Mouse (Mus musculus) heart, adult 8-10 months (tissue): ENCODE results near the gene Grip2. TPM values are rescaled to one million over a fixed set of nuclear protein-coding genes. Genes with fewer than 3 reads are reported as not detected.
A peak's percentile ranks its signal among the peaks of the same experiment; 100 is the strongest.

Experiments used
- DNase-seq: peaks from one replicate; pipeline ENCODE4 v3.0.0; 2022; ENCODE audit warnings: low spot score
- total RNA-seq, 4 experiments: library from RNA; stranded (reverse); gene quantifications; 2 replicates each; pipeline ENCODE4 v1.2.4; 2022

The Grip2 gene
- total RNA-seq, 4 experiments from 2014 or later, result 5.2 to 10.4 (median 7.1) TPM

DNA sequence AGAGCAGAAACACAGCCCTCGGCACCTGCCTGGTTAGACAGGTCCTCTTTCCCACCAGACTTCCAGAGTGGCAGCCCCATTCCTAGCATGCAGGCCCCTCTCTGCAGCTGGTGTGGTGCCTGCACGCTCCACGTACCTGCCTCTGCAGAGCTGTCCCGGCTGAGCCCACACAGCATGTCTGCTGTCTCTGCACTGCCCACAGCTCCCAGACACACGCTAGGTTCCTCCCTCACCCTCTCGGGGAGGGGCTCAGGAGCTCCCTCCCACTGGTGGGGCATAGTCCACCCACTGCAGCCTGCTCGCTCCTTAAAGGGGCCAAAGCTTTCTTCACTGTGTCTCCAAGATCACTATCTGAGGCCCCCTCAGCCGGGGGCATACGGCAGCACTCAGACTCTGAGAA is 31.0 kb downstream of the Grip2 start:
- DNase-seq, result no peak

DNA sequence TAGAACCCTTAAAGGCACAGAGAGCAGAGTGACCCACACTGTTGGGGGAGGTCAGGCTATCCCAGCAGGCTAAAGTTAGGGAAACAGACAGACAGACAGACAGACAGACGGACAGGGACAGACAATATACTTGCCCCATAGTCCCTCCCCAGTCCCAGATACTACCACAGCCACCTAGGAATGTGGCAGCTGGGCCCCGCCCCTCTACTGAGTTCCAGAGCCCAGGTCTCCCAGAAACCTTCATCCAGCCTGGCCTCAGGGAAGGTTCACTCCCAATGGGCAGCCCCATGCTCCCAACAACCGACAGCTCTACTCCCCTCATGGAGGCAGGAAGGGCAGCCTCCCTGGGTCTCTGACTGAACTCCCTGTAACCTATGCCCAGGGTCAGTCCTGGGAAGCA is 31.4 kb downstream of the Grip2 start:
- DNase-seq, result no peak

DNA sequence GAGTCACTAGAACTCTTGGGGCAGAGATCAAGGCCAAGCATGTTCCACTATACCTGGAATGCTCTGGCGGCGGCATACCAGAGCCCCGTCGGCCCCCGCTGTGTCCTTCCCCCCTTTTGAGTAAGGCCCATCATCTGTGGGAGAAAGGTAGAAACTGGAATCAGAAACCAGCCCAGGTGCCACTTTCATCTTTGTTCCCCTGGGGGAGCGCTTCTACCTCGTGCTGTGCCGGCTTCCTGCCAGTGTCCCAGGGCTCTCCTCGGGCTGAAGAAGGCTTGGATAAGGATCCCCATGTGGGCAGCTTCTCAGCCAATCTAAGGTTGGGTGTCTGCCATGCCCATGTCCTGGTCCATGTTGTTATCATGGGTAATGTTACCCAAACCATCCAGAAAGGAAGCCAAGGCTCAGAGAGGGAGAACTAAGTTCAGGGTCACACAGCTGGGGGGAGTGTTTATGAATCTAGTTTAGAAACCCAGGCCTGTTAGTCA is 38.7 kb downstream of the Grip2 start:
- DNase-seq, result peak; percentile 35

GRCm38 (mm10) chr6:91785018-91785417 is 42.0 kb downstream of the Grip2 start:
- peak; percentile 69 for DNase-seq

GRCm38 (mm10) chr6:91779206-91779605 is 47.8 kb downstream of the Grip2 start:
- no peak for DNase-seq

GRCm38 (mm10) chr6:91776543-91776942 is 50.5 kb downstream of the Grip2 start:
- DNase-seq, result peak; percentile 56

- no peak for DNase-seq
Measured at GRCm38 (mm10) chr6:91773951-91774350, 53.1 kb downstream of the Grip2 start.

DNA sequence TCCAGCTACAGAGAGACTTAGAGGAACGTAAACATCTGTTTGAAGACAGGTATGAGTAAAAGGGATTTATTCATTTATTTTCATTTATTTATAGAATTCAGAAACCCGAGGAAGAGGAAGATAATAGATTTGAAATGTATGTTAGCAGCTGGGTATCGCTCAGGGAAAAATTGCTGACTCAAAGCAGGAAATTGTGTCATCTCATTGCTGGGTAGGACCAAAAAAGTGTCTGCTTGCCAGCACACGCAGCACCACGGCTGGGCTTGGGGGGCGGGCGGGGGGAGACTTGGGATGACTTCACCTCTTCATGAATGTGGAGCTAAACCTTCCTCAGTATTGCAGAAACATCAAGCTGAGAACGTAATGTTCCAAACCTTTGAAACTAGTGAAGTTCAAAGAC is 59.5 kb downstream of the Grip2 start:
- DNase-seq, result no peak

DNA sequence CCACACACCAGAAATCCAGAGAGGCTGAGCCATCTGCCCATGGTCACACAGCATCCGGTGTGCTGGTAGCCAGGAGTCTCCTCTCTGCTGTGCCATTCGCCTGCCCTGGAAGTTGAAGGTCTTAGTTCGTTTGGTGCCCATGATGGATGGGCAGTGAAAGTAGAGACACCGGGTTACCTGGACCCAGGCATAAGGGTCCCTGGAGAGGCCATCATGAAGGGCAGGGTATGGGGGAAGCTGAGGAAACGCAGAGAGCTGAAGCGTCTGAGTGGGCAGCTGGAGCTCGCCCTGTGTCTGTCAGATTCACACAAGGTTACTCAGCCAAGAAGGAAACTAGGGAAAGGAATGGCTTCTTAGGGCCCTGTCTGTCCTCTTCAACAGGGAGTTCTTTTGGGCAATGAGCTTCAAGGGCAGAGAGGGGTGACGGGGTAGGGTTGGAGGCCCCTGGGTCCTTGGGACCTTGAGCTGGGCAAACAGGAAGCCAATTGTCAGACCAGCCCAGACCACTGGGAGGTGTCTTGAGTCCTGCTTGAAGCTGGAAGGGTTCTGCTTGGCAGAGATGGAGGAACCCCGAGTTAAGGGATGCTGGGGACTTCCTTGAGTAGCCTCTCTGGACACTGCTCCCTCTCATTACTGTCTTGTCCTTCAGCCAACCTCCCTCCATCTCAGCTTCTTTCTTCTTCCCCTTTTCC is 64.9 kb downstream of the Grip2 start:
- no peak for DNase-seq

- DNase-seq, result no peak
Measured at GRCm38 (mm10) chr6:91754845-91755244, 72.2 kb downstream of the Grip2 start.

GRCm38 (mm10) chr6:91754098-91754497 is 73.0 kb downstream of the Grip2 start:
- no peak for DNase-seq

DNA sequence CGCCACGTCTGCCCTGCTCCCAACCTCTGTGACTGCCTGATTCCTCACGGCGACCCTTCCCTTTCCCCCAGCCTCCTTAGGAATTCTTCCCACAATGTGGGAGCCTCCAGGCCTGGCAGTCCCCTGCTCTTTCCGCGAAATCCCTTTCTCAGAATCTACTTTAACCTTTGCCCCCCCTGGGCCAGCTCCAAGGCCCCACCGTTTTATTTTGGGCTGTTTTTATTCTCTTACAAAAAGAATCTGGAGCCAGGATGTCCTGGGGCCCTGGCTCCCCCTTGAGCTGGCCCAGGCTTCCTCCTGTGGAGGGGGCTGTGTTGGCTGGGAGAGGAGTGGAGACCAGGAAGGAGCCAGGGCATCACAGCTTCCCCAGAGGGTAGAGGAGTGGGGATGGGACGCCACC is 74.2 kb downstream of the Grip2 start:
- DNase-seq, result no peak

GRCm38 (mm10) chr6:91750976-91751375 is 76.1 kb downstream of the Grip2 start:
- no peak for DNase-seq

DNA sequence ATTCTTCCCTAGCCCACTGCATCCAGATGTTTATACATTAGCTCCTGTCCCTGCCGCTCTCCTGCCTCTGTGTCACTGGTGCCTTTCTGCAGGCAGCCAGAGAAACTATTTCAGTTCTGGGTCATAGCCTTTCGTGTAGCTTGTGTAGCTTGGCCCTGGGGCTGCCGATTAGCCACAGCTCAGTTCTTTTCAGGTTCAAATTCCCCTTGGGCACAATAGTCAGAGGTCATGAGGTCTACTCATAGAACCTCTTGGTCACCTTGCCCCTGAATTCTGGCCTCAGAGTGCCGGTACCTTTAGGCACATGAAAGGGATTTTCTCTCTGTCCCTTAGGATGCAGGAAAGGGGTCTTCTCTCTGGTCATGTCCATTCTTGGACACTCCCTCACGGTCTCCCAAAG is 80.3 kb downstream of the Grip2 start:
- DNase-seq, result no peak

DNA sequence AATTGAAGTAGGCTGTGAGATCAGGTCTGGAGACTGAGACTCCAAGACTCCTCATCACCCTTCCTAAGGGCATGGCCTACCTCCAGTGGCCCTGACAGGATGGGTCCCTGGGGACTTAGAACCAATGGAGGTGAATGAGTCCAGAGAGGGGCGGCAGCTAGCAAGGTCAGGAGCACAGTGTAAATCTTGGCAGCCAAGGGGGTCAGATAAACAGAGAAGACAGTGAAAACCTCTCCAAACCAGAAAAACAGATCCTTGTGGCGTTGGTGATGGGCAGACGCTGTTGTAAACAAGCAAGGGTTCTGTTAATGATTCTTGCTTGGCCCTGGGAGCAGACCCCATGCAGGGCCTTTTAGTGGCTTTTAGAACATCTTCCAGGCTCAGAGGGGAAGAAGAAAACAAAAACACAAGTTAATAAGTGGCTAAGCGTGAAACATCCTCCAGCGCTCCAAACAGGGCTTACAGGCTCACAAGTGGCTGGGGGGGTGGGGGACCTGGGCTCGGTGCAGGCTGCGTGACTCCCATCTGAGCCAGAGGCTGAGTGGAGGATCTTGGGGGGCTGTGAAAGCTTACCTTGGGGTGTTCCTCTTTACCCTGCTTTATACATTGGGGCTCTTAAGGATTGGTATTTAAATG is 81.0 kb downstream of the Grip2 start:
- DNase-seq, result no peak

DNA sequence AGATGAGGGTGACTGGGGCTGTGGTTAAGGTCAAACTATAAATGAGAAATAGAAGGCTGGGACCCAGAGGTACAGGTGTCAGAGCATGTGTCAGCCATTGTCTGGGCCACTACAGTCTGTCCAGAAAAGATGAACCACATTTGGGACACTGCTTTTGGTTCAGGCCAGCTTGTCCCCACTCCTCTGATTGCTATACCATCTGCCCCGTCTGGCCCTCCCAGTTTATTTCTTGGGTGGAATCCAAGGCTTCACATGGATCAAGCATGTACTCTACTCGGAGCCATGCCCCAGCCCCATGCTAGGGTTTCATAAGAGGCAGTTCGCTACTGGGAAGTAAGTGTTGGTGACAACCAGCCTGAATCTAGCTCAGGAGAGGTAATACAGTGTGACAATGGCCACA is 81.8 kb downstream of the Grip2 start:
- no peak for DNase-seq

GRCm38 (mm10) chr6:91743886-91744285 is 83.2 kb downstream of the Grip2 start:
- no peak for DNase-seq

- DNase-seq, result no peak
Measured at GRCm38 (mm10) chr6:91742995-91743394, 84.1 kb downstream of the Grip2 start.

DNA sequence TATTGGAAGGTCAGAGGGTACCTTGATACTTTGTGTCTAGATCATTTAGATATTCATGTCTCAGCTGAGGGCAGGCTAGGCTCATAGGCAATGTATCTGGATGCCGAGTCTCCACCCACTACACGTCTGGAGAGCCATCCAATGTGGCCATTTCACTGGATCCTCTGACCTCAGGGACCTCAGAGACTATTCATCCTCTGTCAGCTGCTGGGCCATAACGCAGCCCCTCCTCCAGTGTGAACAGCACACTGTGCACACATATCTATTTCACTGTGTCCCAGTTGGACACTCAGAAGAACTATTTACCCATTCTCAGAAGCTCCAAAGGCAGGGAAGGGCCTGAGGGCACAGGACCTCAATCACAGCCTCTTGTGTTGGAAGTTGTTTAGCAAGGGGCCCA is 84.6 kb downstream of the Grip2 start:
- DNase-seq, result no peak

- peak; percentile 55 for DNase-seq
Measured at GRCm38 (mm10) chr6:91741046-91741445, 86.0 kb downstream of the Grip2 start.

- peak; percentile 71 for DNase-seq
Measured at GRCm38 (mm10) chr6:91738058-91738457, 89.0 kb downstream of the Grip2 start.

GRCm38 (mm10) chr6:91737451-91737850 is 89.6 kb downstream of the Grip2 start:
- no peak for DNase-seq

GRCm38 (mm10) chr6:91736471-91736870 is 90.6 kb downstream of the Grip2 start:
- DNase-seq, result peak; percentile 79
